Mouse (Mus musculus): ENCODE measurements around the gene Gpr37l1. TPM values are rescaled to one million over a fixed set of nuclear protein-coding genes. Genes with fewer than 3 reads are reported as not detected.
A peak's percentile ranks its signal among the peaks of the same experiment; 100 is the strongest.

Gpr37l1 gene
- polyA plus RNA-seq, 1 experiment from 2014 or later = 0.04 TPM

DNA sequence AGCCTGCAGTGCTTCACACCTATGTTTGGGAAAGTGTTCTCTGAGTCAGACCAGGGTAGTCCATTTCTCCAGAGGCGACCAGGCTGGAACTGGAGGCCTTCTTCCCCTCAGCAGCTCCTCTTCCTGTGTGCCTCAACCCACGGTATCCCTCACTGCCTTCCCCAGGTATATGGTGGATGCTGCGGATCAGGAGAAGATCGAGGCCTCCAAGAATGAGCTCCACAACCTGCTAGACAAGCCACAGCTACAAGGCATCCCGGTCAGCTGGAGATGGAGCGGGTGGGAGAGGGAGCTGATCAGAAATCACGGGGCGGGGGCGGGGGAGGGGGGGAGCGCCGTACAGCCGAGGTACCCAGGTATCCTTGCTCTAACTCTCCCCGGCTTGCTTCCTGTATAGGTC is 13.5 kb downstream of the Gpr37l1 start:
- ATAC-seq = no peak
- ChIA-PET POLR2A (interaction anchor here (0.7 to 0.8 kb wide), 2 partner anchors 10 to 26 kb away, joined by 3 read pairs; no protein-coding TSS in a partner anchor), CTCF (interaction anchor here (0.6 to 3.0 kb wide), 10 partner anchors 11 to 355 kb away, joined by 3 to 16 read pairs (median 3); no protein-coding TSS in a partner anchor)
- in situ Hi-C loops (cut with MboI; ENCODE audit: low pct_unique_long_range_greater_than_20kb) = loop anchor here (25.0 kb wide), 1 partner anchor 533 kb away; no protein-coding TSS in a partner anchor
- H3K27me3 ChIP-seq = no peaks in the 10 kb centered on the region
- no peak for DNase-seq (ENCODE audit: low read depth, low spot score)
- TF ChIP-seq CTCF (IDR thresholded peaks at IDR 0.05) = no peak

DNA sequence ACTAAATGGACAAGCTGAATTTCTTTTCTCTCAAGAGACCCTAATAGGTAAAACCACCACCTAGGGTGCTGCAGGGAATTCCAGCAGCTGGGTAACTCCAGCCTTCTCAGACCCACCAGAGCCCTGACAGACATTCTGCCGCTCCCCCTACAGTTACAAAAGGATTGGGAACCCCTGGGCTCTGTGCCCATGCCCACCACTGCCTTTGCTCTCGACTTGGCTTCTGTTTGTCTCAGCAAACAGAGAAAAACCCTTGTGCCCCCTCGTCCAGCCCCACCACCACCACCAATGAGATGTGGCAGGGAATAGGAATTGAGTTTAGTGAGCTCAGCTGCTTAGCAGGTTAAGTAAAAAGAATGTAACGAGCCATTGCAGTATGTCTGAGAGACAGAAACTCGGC is 18.5 kb downstream of the Gpr37l1 start:
- no peaks in the 10 kb centered on the region for H3K27me3 ChIP-seq
- ChIA-PET CTCF (interaction anchor here (2.2 kb wide), 1 partner anchor 22 kb away, joined by 6 read pairs; no protein-coding TSS in a partner anchor), POLR2A (interaction anchor here (0.6 kb wide), 1 partner anchor 117 kb away, joined by 3 read pairs; no protein-coding TSS in a partner anchor)
- DNase-seq (ENCODE audit: low read depth, low spot score) (no peak), ATAC-seq (no peak)
- TF ChIP-seq CTCF (IDR thresholded peaks at IDR 0.05) = no peak
- in situ Hi-C loops (cut with MboI; ENCODE audit: low pct_unique_long_range_greater_than_20kb) = no loop called here

DNA sequence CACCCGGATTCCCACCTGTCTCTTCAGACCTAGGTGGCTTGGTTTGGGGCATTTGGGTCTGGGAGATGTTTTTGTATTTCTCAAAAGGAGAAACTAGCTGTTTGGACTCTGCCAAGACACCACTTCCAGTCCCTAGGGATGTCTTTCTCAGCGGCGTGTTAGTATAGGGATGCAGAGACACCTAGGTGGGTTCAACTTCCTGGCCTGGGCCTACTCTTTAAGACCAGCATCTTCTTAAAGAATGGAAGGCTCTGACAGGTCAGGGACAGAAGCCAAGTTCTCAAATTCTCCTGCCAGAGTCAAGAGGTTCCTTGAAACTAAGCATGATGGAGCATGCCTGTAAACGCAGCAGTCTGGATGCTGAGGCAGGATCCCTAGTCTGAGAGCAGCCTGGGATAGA is 19.0 kb downstream of the Gpr37l1 start:
- TF ChIP-seq CTCF (IDR thresholded peaks at IDR 0.05) = no peak
- no peaks in the 10 kb centered on the region for H3K27me3 ChIP-seq
- ATAC-seq = no peak
- no peak for DNase-seq (ENCODE audit: low read depth, low spot score)
- ChIA-PET CTCF (interaction anchor here (1.2 to 2.2 kb wide), 2 partner anchors 16 to 23 kb away, joined by 3 to 6 read pairs; no protein-coding TSS in a partner anchor), POLR2A (interaction anchor here (1.8 to 1.9 kb wide), 3 partner anchors 11 to 165 kb away, joined by 5 to 8 read pairs (median 8); partner anchors contain the start of gene Timm17a)
- in situ Hi-C loops (cut with MboI; ENCODE audit: low pct_unique_long_range_greater_than_20kb) = no loop called here

DNA sequence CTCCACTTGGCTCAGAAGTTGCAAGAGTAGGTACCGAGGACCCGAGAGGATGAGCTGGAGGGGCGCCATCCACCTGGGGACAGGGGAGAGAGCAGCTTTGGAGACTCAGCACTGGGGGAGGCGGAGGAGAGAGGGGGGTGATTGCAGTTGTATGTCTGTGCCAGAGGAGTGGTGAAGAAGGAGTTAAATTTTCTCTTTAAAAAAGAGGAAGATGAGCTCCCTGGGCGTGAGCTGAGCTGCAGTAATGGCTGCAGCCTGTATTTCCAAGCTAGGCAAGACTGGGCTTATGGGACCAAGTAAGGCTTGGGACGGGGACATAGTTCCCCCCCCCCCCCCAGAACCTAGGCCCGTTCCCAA is 19.8 kb downstream of the Gpr37l1 start:
- in situ Hi-C loops (cut with MboI; ENCODE audit: low pct_unique_long_range_greater_than_20kb) = no loop called here
- no peak for TF ChIP-seq CTCF (IDR thresholded peaks at IDR 0.05)
- H3K27me3 ChIP-seq = no peaks in the 10 kb centered on the region
- POLR2A ChIA-PET = interaction anchor here (0.9 to 1.9 kb wide), 6 partner anchors 11 to 192 kb away, joined by 3 to 8 read pairs (median 5); partner anchors contain the start of genes Ppp1r12b, Ptpn7 and Timm17a
- ATAC-seq (no peak), DNase-seq (ENCODE audit: low read depth, low spot score) (no peak)
- CTCF ChIA-PET = interaction anchor here (1.1 to 2.2 kb wide), 3 partner anchors 17 to 23 kb away, joined by 3 to 6 read pairs (median 3); no protein-coding TSS in a partner anchor

DNA sequence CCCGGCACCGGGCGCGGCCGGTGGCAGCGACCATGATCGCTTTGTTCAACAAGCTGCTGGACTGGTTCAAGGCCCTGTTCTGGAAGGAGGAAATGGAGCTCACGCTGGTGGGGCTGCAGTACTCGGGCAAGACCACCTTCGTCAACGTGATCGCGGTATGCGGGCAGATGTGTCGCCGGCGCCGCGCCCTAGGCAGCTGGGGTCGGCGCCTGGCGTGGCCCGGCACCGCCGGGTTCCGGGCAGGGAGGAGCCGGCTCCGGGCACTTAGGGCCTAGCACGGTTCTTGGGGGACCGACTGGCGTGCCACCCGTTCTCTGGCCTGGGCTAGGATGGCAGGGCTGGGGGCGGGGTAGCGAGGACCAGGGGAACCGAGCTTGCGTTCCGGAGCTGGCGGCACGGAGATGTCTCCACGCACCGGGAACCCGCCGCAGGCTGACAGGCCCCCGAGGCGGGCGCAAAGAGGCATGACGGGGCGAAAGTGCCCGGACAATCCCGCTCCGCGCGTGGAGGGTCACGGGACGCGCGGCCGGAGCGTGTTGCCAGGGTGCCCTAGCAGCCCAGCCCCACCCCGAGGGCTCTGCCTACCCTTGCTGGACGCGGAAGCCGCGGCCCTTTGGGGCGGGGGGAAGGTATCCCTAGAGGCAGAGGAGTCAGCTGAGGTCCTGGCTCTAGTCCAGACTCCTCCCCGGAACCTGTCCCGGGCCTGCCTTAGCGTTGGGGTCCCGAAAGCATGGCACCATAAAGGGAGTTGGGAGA is 20.4 kb downstream of the Gpr37l1 start:
- CTCF ChIA-PET = interaction anchor here (1.1 to 3.8 kb wide), 4 partner anchors 11 to 24 kb away, joined by 3 to 12 read pairs (median 4); no protein-coding TSS in a partner anchor
- DNase-seq (ENCODE audit: low read depth, low spot score) = peak; percentile 35
- no peaks in the 10 kb centered on the region for H3K27me3 ChIP-seq
- in situ Hi-C loops (cut with MboI; ENCODE audit: low pct_unique_long_range_greater_than_20kb) = no loop called here
- POLR2A ChIA-PET = interaction anchor here (0.9 to 1.9 kb wide), 7 partner anchors 12 to 191 kb away, joined by 3 to 8 read pairs (median 5); partner anchors contain the start of genes Ppp1r12b, Ptpn7 and Timm17a
- no peak for TF ChIP-seq CTCF (IDR thresholded peaks at IDR 0.05)
- peak; percentile 78 for ATAC-seq

DNA sequence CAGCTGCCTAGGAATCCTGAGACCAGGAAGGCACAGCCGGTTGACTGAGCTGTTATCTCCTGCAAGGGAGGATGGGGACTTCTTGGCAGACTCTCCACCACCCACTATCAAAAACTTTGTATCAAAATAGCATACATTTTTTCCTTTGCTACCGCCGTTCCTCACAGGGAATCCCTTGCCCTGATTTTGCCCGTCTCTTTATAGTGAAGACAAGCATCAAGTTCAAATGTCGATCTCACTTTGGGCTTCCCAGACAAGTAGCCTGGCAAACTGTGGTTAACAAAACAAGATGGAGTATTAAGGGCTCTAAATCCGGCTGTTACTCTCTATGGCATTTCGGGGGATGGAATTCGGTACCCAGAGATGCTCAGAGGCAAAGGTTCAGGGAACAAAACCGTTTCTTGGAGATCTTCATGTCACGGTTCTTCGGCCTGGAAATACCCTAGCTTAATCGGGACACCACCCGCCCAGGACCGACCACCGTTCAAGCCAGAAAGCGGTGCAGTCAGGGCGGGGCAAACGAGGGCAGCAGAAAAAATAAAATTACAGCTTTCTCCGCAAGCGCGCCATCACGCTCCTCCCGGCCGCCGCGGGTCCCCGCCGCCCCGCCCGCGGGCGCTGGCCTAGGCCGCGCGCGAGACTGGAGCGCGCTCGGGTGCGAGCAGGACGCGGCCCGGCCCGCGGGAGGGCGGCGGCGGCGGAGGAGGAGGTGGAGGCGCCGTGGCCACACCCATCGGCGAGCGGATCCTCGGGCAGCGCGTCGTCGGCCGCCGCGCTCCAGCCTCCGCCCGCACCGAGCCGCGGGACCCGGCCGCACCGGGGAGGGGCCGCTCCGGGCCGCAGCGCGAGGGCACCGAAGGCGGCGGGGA is 21.2 kb downstream of the Gpr37l1 start, which contains the start of gene Arl8a:
Gene Arl8a (plus strand): TSS at position 748 of the 869 bp plus-strand sequence.
- POLR2A ChIA-PET = interaction anchor here (0.7 to 1.9 kb wide), 7 partner anchors 13 to 233 kb away, joined by 3 to 8 read pairs (median 5); partner anchors contain the start of genes Ppp1r12b, Ptpn7 and Timm17a
- ATAC-seq = peak; percentile 73
- no peak for TF ChIP-seq CTCF (IDR thresholded peaks at IDR 0.05)
- in situ Hi-C loops (cut with MboI; ENCODE audit: low pct_unique_long_range_greater_than_20kb) = no loop called here
- CTCF ChIA-PET = interaction anchor here (3.8 kb wide), 1 partner anchor 10 kb away, joined by 12 read pairs; no protein-coding TSS in a partner anchor
- no peaks in the 10 kb centered on the region for H3K27me3 ChIP-seq
- DNase-seq (ENCODE audit: low read depth, low spot score) = no peak

DNA sequence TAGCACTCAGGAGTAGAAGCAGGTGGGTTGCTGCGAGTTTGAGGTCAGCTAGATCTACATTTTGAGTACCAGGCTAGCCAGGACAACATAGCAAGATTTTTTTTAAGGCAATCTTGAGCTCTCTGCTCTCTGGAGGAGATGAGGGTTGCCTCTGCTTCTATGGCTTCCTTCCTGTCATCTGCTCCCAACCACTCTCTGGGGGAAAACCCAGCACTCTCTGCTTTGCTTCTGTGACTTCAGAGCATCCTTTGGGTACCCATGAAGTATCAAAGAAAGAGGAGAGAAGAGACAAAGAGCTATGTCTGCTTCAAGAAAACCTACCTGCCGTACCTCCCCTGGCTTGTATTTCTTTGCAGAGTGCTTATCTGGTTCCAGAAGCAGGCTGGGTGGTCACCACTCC is 23.5 kb downstream of the Gpr37l1 start:
- POLR2A ChIA-PET = no interaction called here
- ATAC-seq (no peak), DNase-seq (ENCODE audit: low read depth, low spot score) (no peak)
- TF ChIP-seq CTCF (IDR thresholded peaks at IDR 0.05) = no peak
- no peaks in the 10 kb centered on the region for H3K27me3 ChIP-seq
- CTCF ChIA-PET = interaction anchor here (3.8 kb wide), 1 partner anchor 8 kb away, joined by 12 read pairs; no protein-coding TSS in a partner anchor
- in situ Hi-C loops (cut with MboI; ENCODE audit: low pct_unique_long_range_greater_than_20kb) = no loop called here

DNA sequence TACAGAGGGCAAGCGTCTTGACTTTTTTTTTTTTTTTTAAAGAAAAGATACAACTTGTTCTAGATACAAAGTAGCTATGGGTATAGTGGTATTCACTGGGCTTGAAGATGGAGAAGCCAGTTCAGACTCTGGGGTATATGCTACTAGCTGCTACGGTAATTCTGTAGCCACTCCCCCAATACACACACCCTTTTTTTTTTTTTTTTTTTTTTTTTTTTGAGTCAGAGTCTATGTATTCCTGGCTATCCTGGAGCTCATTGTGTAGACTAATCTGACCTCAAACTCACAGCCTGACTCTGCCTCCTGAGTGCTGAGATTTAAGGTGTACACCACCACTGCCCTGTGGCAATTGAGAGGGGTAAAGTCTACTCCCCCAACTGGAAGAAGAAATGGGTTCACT is 25.0 kb downstream of the Gpr37l1 start:
- DNase-seq (ENCODE audit: low read depth, low spot score) = no peak
- no peak for TF ChIP-seq CTCF (IDR thresholded peaks at IDR 0.05)
- ChIA-PET CTCF (interaction anchor here (0.6 to 1.8 kb wide), 4 partner anchors 10 to 853 kb away, joined by 3 to 10 read pairs (median 4); partner anchors contain the start of gene Ptpn7), POLR2A (no interaction called here)
- in situ Hi-C loops (cut with MboI; ENCODE audit: low pct_unique_long_range_greater_than_20kb) = no loop called here
- ATAC-seq = no peak
- no peaks in the 10 kb centered on the region for H3K27me3 ChIP-seq

DNA sequence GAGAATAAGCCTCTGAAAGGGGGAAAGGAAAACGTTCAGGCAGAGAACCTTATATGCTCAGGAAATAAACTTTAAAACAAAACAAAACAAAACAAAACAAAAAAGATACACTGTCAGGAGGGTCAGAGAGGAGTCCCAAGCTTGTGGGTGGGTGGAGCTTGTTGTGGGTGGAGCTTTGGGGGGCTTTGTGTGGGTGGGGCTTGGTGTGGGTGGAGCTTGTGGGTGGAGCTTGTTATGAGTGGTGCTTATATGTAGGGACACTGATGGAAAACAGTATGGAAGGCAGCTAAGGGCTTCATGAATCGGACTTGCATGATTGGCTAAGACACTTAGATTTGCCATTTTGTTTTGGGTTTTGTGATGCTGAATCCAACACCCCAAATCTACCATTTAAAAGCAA is 27.6 kb downstream of the Gpr37l1 start:
- ChIA-PET CTCF (interaction anchor here (0.7 to 1.3 kb wide), 2 partner anchors 29 to 178 kb away, joined by 3 read pairs; no protein-coding TSS in a partner anchor), POLR2A (no interaction called here)
- no peaks in the 10 kb centered on the region for H3K27me3 ChIP-seq
- ATAC-seq = no peak
- TF ChIP-seq CTCF (IDR thresholded peaks at IDR 0.05) = no peak
- in situ Hi-C loops (cut with MboI; ENCODE audit: low pct_unique_long_range_greater_than_20kb) = no loop called here
- no peak for DNase-seq (ENCODE audit: low read depth, low spot score)

DNA sequence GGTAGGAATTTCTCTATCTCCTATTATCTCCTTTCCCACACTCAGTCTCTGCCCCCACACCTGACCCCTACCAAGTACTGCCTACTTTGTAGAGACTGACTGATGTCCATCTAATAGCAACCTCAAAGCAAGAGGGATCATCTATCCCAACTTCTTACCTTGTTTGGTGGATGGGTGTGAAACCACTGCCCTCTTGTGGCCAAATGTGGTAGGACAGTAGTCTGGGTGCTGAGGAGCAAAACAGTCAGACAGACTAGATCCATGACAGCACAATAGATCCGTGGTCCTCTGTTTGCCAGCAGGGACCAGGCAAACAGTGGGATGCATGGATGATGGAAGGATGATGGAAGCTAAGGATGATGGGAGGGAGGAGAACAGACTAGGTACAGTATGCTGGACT is 31.0 kb downstream of the Gpr37l1 start:
- no peak for TF ChIP-seq CTCF (IDR thresholded peaks at IDR 0.05)
- ChIA-PET POLR2A (no interaction called here), CTCF (interaction anchor here (0.8 to 12.5 kb wide), 9 partner anchors 8 to 169 kb away, joined by 3 to 106 read pairs (median 4); partner anchors contain the start of gene Arl8a)
- DNase-seq (ENCODE audit: low read depth, low spot score) (peak; percentile 30), ATAC-seq (peak; percentile 39)
- H3K27me3 ChIP-seq = no peaks in the 10 kb centered on the region
- in situ Hi-C loops (cut with MboI; ENCODE audit: low pct_unique_long_range_greater_than_20kb) = no loop called here

Measured in Patski (cell line).